Mouse (Mus musculus) kidney, adult 9 months (tissue): ENCODE data around the gene Zdhhc4.

Experiments used
- DNase-seq: peaks from one replicate; pipeline ENCODE4 v3.0.0; 2022

Gene Zdhhc4

DNA sequence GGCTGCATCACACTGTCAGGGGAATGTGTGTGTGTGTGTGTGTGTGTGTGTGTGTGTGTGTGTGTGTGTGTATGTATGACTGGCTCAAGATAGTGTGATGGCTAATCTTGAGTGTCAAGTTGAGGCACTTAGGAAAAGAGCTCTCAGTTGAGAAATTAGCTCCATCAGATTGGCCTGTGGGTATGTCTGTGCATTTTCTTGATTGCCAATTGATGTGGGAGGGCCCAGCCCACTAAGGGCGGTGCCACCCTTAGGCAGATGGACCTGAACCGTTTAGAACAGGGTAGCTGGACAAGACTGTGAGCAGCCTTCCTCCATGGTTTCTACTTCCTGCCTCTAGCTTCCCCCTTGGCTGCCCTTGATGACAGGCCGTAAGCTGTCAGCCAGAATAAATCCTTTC is 56.9 kb downstream of the Zdhhc4 start:
- DNase-seq = no peak

DNA sequence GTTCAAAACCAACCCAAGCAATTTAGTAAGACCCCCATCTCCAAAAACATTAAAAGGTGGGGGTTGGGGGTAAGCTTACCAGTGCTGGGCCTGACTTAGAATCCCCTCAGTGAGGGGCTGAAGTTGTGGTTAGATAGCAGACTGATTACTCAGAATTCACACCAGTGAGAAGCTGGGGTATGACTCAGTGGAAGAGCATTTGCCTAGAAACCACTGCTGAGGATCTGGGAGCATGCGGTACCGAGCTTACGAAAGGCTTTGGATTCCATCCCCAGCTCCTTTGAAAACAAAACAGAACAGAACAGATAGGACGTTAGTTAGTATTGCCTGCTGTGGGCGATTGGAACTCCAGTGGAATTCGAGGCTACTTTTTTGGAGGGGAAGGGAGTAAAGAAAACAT is 57.4 kb downstream of the Zdhhc4 start:
- DNase-seq = no peak

DNA sequence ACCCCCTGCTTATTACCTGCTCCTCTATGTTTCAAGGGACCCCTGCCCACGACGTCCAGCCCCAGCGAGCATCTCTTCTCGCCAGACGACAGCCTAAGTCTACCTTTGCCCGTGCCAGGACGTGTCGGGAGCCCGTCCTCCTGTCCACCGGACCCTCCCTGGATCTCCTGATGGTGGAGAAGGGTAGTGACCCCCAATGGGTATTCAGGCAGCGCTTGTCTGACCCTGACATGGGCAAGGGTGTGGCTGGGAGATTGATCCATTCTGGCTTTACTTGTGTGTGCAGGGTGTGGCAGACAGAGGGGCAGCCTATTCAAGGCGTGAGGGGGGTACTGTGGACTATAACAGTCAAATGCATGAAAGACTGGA is 58.9 kb downstream of the Zdhhc4 start:
- DNase-seq = no peak

DNA sequence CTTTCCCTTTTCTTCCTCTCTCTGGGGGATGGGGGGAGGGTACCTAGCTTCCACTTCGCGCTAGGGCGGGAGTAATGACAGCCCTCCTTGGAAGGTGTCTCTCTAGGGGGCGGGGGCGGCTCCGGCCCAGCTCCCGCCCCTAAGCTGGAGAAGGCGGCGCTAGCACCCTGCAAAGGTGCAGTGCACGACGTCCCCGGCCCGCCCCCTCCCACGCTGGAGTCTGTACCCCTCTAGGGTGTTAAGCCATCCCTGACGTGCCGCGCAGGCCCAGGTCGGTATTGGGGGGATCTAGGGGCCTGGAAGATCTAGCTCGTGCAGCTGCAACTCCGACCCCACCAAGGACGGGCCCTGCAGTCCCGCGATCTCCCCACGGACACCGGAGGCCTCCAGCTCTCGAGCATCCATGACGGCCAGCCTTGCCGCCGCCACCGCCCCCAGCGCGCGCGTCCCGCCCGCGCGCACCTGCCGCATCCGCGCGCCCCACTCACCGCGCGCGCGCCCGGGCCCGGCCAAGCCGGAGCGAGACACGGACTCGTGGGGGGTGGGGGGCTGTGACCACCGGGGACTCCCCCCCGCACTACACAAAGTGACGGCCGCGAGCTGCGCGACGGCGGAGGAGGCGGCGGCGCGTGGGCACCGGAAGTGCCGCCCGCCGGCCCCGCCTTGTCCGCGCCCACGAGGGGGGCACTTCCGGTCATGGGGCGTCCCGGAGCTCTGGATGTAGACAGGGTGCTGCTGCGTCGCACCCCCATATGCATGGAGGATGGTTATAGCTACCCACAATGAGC is 59.5 kb downstream of the Zdhhc4 start, which contains the start of gene Zfp316:
TSS of gene Zfp316 (minus strand) at position 660 of the 788 bp plus-strand sequence.
- peak; percentile 64 for DNase-seq

DNA sequence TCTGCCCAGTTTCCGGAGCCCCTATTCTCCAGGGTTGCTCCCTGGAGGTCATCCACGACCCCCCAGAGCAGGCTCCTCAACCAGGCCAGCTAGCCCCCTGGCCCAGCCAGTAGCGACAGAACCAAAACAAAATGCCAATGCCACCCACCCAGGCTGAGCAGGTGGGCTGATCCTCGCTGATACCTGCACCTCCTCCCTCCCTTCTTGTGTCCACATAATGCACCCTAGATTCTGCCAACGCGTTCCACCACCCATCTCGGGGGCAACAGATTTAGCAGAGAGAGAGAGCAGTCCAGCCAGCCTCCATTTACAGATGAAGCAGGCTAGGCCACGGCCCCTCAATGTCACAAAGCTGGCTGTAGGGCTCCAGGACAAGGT is 60.1 kb downstream of the Zdhhc4 start:
- no peak for DNase-seq

DNA sequence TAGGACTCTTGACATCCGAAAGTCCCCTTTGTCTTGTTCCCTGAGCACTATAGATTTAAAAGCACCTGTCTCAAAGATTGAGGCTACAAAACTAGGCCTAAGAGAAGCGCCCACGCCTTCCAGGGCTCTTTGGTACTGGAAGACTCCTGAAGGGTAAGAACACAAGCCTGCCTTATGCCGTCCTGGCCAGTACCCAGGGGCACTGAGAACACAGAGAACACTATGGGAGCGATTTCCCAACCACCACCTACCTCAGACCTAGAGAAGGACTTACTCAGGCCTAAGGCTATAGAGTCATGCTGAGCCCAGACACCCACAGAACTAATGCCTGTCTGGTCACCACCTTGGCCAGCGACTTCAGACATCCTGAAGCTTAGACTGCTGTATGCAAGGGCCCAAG is 62.3 kb downstream of the Zdhhc4 start:
- no peak for DNase-seq
